Mouse (Mus musculus) lung, embryonic 14.5 days (tissue): ENCODE data around the gene Fam53b. TPM values are rescaled to one million over a fixed set of nuclear protein-coding genes. Genes with fewer than 3 reads are reported as not detected.

Experiments
- ATAC-seq: fragments of 200-750 bp; cut with Nextera tagmentation; 2 replicates; pipeline ENCODE4 v1.8.0; 2017; ENCODE audit warnings: mild to moderate bottlenecking, moderate TSS enrichment, moderate library complexity; ENCODE audit not compliant: insufficient read depth
- DNase-seq: peaks from one replicate; pipeline ENCODE4 v3.0.0-alpha.2; 2015
- H3K27ac ChIP-seq: fragments of 300-500 bp; sonication (generic); 2 replicates; pipeline ENCODE4 v1.5.1; 2014; ENCODE audit warnings: low read depth, mild to moderate bottlenecking, moderate library complexity
- H3K27me3 ChIP-seq: fragments of 300-500 bp; sonication (generic); 2 replicates; pipeline ENCODE4 v1.6.1; 2014; ENCODE audit warnings: low read length, control low read depth; ENCODE audit not compliant: insufficient read depth
- H3K36me3 ChIP-seq: fragments of 300-500 bp; sonication (generic); 2 replicates; pipeline ENCODE4 v1.6.1; 2014; ENCODE audit warnings: control low read depth; ENCODE audit not compliant: insufficient read depth
- H3K4me1 ChIP-seq: fragments of 300-500 bp; sonication (generic); 2 replicates; pipeline ENCODE4 v1.6.1; 2014; ENCODE audit warnings: antibody characterized with exemption, control low read depth; ENCODE audit not compliant: insufficient read depth
- H3K4me2 ChIP-seq: fragments of 300-500 bp; sonication (generic); 2 replicates; pipeline ENCODE4 v1.6.1; 2014; ENCODE audit warnings: mild to moderate bottlenecking
- H3K4me3 ChIP-seq: fragments of 300-500 bp; sonication (generic); 2 replicates; pipeline ENCODE4 v1.5.1; 2014; ENCODE audit warnings: low read depth, low read length
- H3K9ac ChIP-seq: fragments of 300-500 bp; sonication (generic); 2 replicates; pipeline ENCODE4 v1.6.1; 2014
- H3K9me3 ChIP-seq: fragments of 300-500 bp; sonication (generic); 2 replicates; pipeline ENCODE4 v1.6.1; 2016; ENCODE audit warnings: low read depth, low read length, control low read depth
- CTCF ChIP-seq: IDR thresholded peaks from 2 replicates; pipeline ENCODE4 v1.5.1; 2016; ENCODE audit warnings: antibody characterized with exemption, low read depth
- WGBS: fragments of 180-500 bp; shearing (Covaris S2); extraction: QIAGEN DNeasy Blood & Tissue Kit; methylation state at CpG from one replicate; pipeline ENCODE4 v1.1.7; 2014; 5-methylcytosine and 5-hydroxymethylcytosine counted together
- polyA plus RNA-seq: library from polyadenylated mRNA; unstranded; fragments of >200 nt; fragmentation: Nextera tagmentation; extraction: Ambion mirVana; gene quantifications from 2 replicates; pipeline ENCODE4 v1.2.1, GENCODE M21; 2014

Fam53b gene
- polyA plus RNA-seq, 1 experiment from 2014 or later, result 32.4 TPM

GRCm38 (mm10) chr7:132765629-132766186 is 48.0 kb downstream of the Fam53b start:
- 61% methylated on average over 3 of the region's 3 CpGs for WGBS
- H3K9ac ChIP-seq, result no peak overlapping the region
- H3K4me1 ChIP-seq, result no peaks in the 10 kb centered on the region
- H3K4me2 ChIP-seq, result no peak overlapping the region
- H3K4me3 ChIP-seq, result no peak overlapping the region
- no peaks in the 10 kb centered on the region for H3K9me3 ChIP-seq
- H3K27me3 ChIP-seq, result no peaks in the 10 kb centered on the region
- peak overlapping the region; percentile 28; the same call in 1 of the 2 replicates for H3K27ac ChIP-seq
- TF ChIP-seq CTCF, result no peak
- ATAC-seq (no peak), DNase-seq (no peak)
- H3K36me3 ChIP-seq, result peaks cover 3% of the 10 kb centered on the region; the same call in 1 of the 2 replicates

GRCm38 (mm10) chr7:132764896-132765491 is 48.7 kb downstream of the Fam53b start:
- H3K36me3 ChIP-seq, result peaks cover 5% of the 10 kb centered on the region; the same call in 1 of the 2 replicates
- ATAC-seq (no peak), DNase-seq (no peak)
- WGBS, result 68% methylated on average over 4 of the region's 4 CpGs
- H3K4me2 ChIP-seq, result no peak overlapping the region
- H3K9ac ChIP-seq, result no peak overlapping the region
- H3K9me3 ChIP-seq, result no peaks in the 10 kb centered on the region
- no peak overlapping the region for H3K4me3 ChIP-seq
- no peak overlapping the region for H3K27ac ChIP-seq
- H3K27me3 ChIP-seq, result no peaks in the 10 kb centered on the region
- no peak for TF ChIP-seq CTCF
- no peaks in the 10 kb centered on the region for H3K4me1 ChIP-seq

GRCm38 (mm10) chr7:132764314-132764713 is 49.4 kb downstream of the Fam53b start:
- H3K27me3 ChIP-seq, result no peaks in the 10 kb centered on the region
- no peak overlapping the region for H3K4me2 ChIP-seq
- ATAC-seq (no peak), DNase-seq (no peak)
- H3K9me3 ChIP-seq, result no peaks in the 10 kb centered on the region
- H3K4me1 ChIP-seq, result no peaks in the 10 kb centered on the region
- WGBS, result 79% methylated on average over 4 of the region's 4 CpGs
- peaks cover 12% of the 10 kb centered on the region; the same call in 1 of the 2 replicates for H3K36me3 ChIP-seq
- no peak for TF ChIP-seq CTCF
- H3K9ac ChIP-seq, result no peak overlapping the region
- H3K27ac ChIP-seq, result no peak overlapping the region
- H3K4me3 ChIP-seq, result no peak overlapping the region

- no peak overlapping the region for H3K4me3 ChIP-seq
- H3K9me3 ChIP-seq, result no peaks in the 10 kb centered on the region
- H3K27me3 ChIP-seq, result no peaks in the 10 kb centered on the region
- H3K36me3 ChIP-seq, result peaks cover 15% of the 10 kb centered on the region; the same call in 1 of the 2 replicates
- H3K4me2 ChIP-seq, result no peak overlapping the region
- no peak overlapping the region for H3K27ac ChIP-seq
- no peak for ATAC-seq
- no peaks in the 10 kb centered on the region for H3K4me1 ChIP-seq
- DNase-seq, result no peak
- 78% methylated on average over 5 of the region's 5 CpGs for WGBS
- no peak for TF ChIP-seq CTCF
- no peak overlapping the region for H3K9ac ChIP-seq
Measured at GRCm38 (mm10) chr7:132763911-132764310, 49.8 kb downstream of the Fam53b start.

- TF ChIP-seq CTCF, result no peak
- Histone ChIP-seq H3K27ac (no peak overlapping the region), H3K4me2 (no peak overlapping the region), H3K4me1 (no peaks in the 10 kb centered on the region), H3K9ac (no peak overlapping the region), H3K9me3 (no peaks in the 10 kb centered on the region), H3K4me3 (no peak overlapping the region), H3K36me3 (peaks cover 21% of the 10 kb centered on the region; the same call in 1 of the 2 replicates), H3K27me3 (no peaks in the 10 kb centered on the region)
- 88% methylated on average over 6 of the region's 6 CpGs for WGBS
- no peak for DNase-seq
- no peak for ATAC-seq
Measured at GRCm38 (mm10) chr7:132763351-132763750, 50.3 kb downstream of the Fam53b start.

GRCm38 (mm10) chr7:132761409-132761808 is 52.3 kb downstream of the Fam53b start:
- 81% methylated on average over 2 of the region's 2 CpGs for WGBS

GRCm38 (mm10) chr7:132760589-132761180 is 53.0 kb downstream of the Fam53b start:
- Histone ChIP-seq H3K4me3 (no peak overlapping the region), H3K4me2 (no peak overlapping the region), H3K36me3 (peaks cover 29% of the 10 kb centered on the region; the same call in 1 of the 2 replicates), H3K27ac (no peak overlapping the region), H3K9ac (no peak overlapping the region), H3K27me3 (no peaks in the 10 kb centered on the region), H3K4me1 (no peaks in the 10 kb centered on the region), H3K9me3 (no peaks in the 10 kb centered on the region)
- no peak for DNase-seq
- 88% methylated on average over 6 of the region's 6 CpGs for WGBS
- ATAC-seq, result no peak
- no peak for TF ChIP-seq CTCF

More at GRCm38 (mm10) chr7:132761409-132761808, 52.3 kb downstream of the Fam53b start:
- ATAC-seq (no peak), DNase-seq (no peak)
- Histone ChIP-seq H3K27me3 (no peaks in the 10 kb centered on the region), H3K4me3 (no peak overlapping the region), H3K9ac (no peak overlapping the region), H3K4me2 (no peak overlapping the region), H3K36me3 (peaks cover 29% of the 10 kb centered on the region; the same call in 1 of the 2 replicates), H3K9me3 (no peaks in the 10 kb centered on the region), H3K4me1 (no peaks in the 10 kb centered on the region), H3K27ac (no peak overlapping the region)
- no peak for TF ChIP-seq CTCF
